Comparison of ENCODE assay signal across 8 mouse cellular contexts in genomic region chr3:30514901-30515794, GRCm38 (mm10). TPM values are rescaled to one million over a fixed set of nuclear protein-coding genes. Genes with fewer than 3 reads are reported as not detected.
DNase-seq lines count a peak whose midpoint lies in the region; ATAC-seq and TF ChIP-seq lines count a peak whose summit lies in the region.

No protein-coding gene starts in this region.

- no peak for TF ChIP-seq CTCF in E14TG2a.4 (conservative IDR thresholded peaks at IDR 0.05; ENCODE audit: low read length)

- WGBS in forebrain, embryonic 14.5 days: 2% methylated on average over 61 of the region's 62 CpGs

- H3K4me1 ChIP-seq in E14TG2a.4 (replicated peaks; ENCODE audit: low read depth, low read length): peaks cover 65% of the 10 kb centered on the region
- H3K4me1 ChIP-seq in forebrain, embryonic 14.5 days (ENCODE audit: control insufficient read depth, insufficient read depth, low read length): 0 out of 2 replicates have a peak, but pooled peaks cover 2% of the 10 kb centered on the region
- peaks cover 27% of the 10 kb centered on the region for H3K4me1 ChIP-seq in megakaryocyte, embryonic 14.5 days

- intact Hi-C loops in heart, postnatal 25 days (cut with DNase I): loop anchor here (2.0 to 5.0 kb wide), 8 partner anchors 47 to 778 kb away; no protein-coding TSS in a partner anchor

- H3K4me2 ChIP-seq in forebrain, embryonic 14.5 days (ENCODE audit: low read length): peak overlapping the region; percentile 49

- H3K9ac ChIP-seq in forebrain, embryonic 14.5 days (ENCODE audit: low read length): no peak overlapping the region

- H3K9me3 ChIP-seq in E14TG2a.4 (ENCODE audit: low read length): no peaks in the 10 kb centered on the region
- no peaks in the 10 kb centered on the region for H3K9me3 ChIP-seq in forebrain, embryonic 14.5 days (replicated peaks; ENCODE audit: control insufficient read depth, low read length)
- no peaks in the 10 kb centered on the region for H3K9me3 ChIP-seq in megakaryocyte, embryonic 14.5 days

- H3K27me3 ChIP-seq in E14TG2a.4 (ENCODE audit: insufficient read depth, low read length): peaks cover 71% of the 10 kb centered on the region
- peaks cover 47% of the 10 kb centered on the region for H3K27me3 ChIP-seq in forebrain, embryonic 14.5 days (replicated peaks; ENCODE audit: control insufficient read depth, insufficient read depth, low read length)
- peaks cover 77% of the 10 kb centered on the region for H3K27me3 ChIP-seq in megakaryocyte, embryonic 14.5 days (replicated peaks)

- no peak overlapping the region for H3K27ac ChIP-seq in forebrain, embryonic 14.5 days (ENCODE audit: low read depth, low read length)

- ATAC-seq in forebrain, embryonic 14.5 days: peak; percentile 86
- no peak for ATAC-seq in activated CD4-positive, CD25-positive, alpha-beta regulatory T cell, adult 4 months

- H3K4me3 ChIP-seq in E14TG2a.4 (replicated peaks; ENCODE audit: low read length): peak overlapping the region; percentile 75
- H3K4me3 ChIP-seq in forebrain, embryonic 14.5 days (ENCODE audit: low read depth, low read length): peak overlapping the region; percentile 22
- H3K4me3 ChIP-seq in megakaryocyte, embryonic 14.5 days (replicated peaks): peak overlapping the region; percentile 90

- peak; percentile 76 for DNase-seq in adrenal gland, postnatal 10 days
- DNase-seq in forebrain, embryonic 14.5 days (ENCODE audit: low spot score): peak; percentile 72
- DNase-seq in heart, postnatal 25 days (ENCODE audit: low spot score): peak; percentile 81
- peak; percentile 60 to 84 for DNase-seq in kidney, postnatal 36 days
- peak; percentile 73 for DNase-seq in testis, postnatal 10 days (ENCODE audit: low spot score)

- H3K36me3 ChIP-seq in E14TG2a.4 (ENCODE audit: insufficient read depth, low read length): no peaks in the 10 kb centered on the region
- no peaks in the 10 kb centered on the region for H3K36me3 ChIP-seq in forebrain, embryonic 14.5 days (ENCODE audit: control insufficient read depth, insufficient read depth, low read length)
- no peaks in the 10 kb centered on the region for H3K36me3 ChIP-seq in megakaryocyte, embryonic 14.5 days (replicated peaks; ENCODE audit: low read length)

RNA-seq across cellular contexts. Expression of gene Mecom, which starts 32.7 kb away (rescaled TPM):
- 10 to 100 TPM; 14.9 to 20.3 TPM for total RNA-seq in adrenal gland, postnatal 10 days (2021)
- 3.2 and 4.0 TPM in 2 replicates for polyA plus RNA-seq in forebrain, embryonic 14.5 days (2014; fragmentation: Nextera tagmentation; extraction: Ambion mirVana)
- total RNA-seq in heart, postnatal 25 days (2021): 10 to 100 TPM; 18.6 to 21.2 TPM
- polyA plus RNA-seq in megakaryocyte, embryonic 14.5 days (2012; ENCODE audit: insufficient read depth, low replicate concordance): not detected in 2 replicates
- not detected for polyA plus RNA-seq in activated CD4-positive, CD25-positive, alpha-beta regulatory T cell, adult 4 months (2017; shearing (Covaris generic))

Comparison
In these comparisons a context has a peak if more than half of its experiments do, and no peak if none do; other contexts are left out.
1. H3K4me3 ChIP-seq: peak in every context shown above with its lines; median percentile 90 in megakaryocyte, embryonic 14.5 days; 75 in E14TG2a.4; 22 in forebrain, embryonic 14.5 days.